28 mouse cellular contexts compared by ENCODE assay signal in the genomic region with DNA sequence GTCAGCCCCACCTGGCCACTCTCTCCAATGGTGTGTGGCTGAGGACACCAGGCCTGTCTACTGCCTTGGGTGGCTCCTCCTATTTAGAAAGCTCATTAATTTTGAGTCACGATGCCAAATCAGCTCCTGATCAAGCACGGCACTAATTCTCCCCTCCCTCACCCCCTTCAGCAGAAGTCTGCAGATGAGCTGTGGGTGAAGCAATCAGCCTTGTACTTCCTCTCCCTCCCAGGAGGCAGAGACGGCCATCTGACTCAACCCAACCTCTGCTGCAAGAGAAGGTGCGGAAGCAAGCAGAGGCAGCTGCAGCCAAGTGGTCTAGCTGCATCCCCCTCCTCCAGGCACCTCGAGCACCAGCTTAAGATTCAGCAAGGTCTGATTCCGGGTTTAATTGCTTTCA. TPM values are rescaled to one million over a fixed set of nuclear protein-coding genes. Genes with fewer than 3 reads are reported as not detected.
A peak's percentile ranks its signal among the peaks of the same experiment; 100 is the strongest.
DNase-seq lines count a peak whose midpoint lies in the region; ATAC-seq and TF ChIP-seq lines count a peak whose summit lies in the region.
"Had no signal": no experiment of that assay in that cellular context is flagged by ENCODE, and none has a peak within 500 bp of the region (broad histone marks: within the 10 kb centered on the region; RNA-seq: fewer than 3 reads in every experiment).

No protein-coding gene starts in this region.

- ATAC-seq in liver, postnatal 0 days = no peak
- ATAC-seq in liver, embryonic 11.5 days (replicated peaks; ENCODE audit: low FRiP score) = no peak
- ATAC-seq in midbrain, postnatal 0 days (ENCODE audit: low FRiP score) = no peak
- ATAC-seq: forebrain, embryonic 16.5 days; inflammation-experienced regulatory T-cells, adult 6 months had no signal

- no peaks in the 10 kb centered on the region for H3K4me1 ChIP-seq in liver, postnatal 0 days (ENCODE audit: insufficient read depth)
- 0 out of 2 replicates have a peak, but pooled peaks cover 3% of the 10 kb centered on the region for H3K4me1 ChIP-seq in liver, embryonic 11.5 days (replicated peaks; ENCODE audit: control insufficient read depth, insufficient read depth, low read length)
- H3K4me1 ChIP-seq in limb, embryonic 10.5 days = peaks cover 15% of the 10 kb centered on the region
- H3K4me1 ChIP-seq in midbrain, postnatal 0 days (ENCODE audit: insufficient read depth, low read length) = peaks cover under 1% of the 10 kb centered on the region; the same call in 1 of the 2 replicates
- H3K4me1 ChIP-seq: forebrain, embryonic 10.5 days had no signal

- H3K4me3 ChIP-seq in liver, postnatal 0 days (ENCODE audit: low read depth, low read length) = no peak overlapping the region
- H3K4me3 ChIP-seq in liver, embryonic 11.5 days (ENCODE audit: low read depth, low read length) = no peak overlapping the region
- no peak overlapping the region for H3K4me3 ChIP-seq in limb, embryonic 10.5 days
- H3K4me3 ChIP-seq in midbrain, postnatal 0 days (ENCODE audit: low read depth, low read length) = no peak overlapping the region
- H3K4me3 ChIP-seq: forebrain, embryonic 10.5 days; left cerebral cortex, adult 2 months; myocyte had no signal

- peak; percentile 29 for DNase-seq in liver, postnatal 0 days
- no peak for DNase-seq in liver, embryonic 11.5 days (ENCODE audit: low spot score)
- DNase-seq in MN1 (ENCODE audit: low spot score) = peak; percentile 49
- no peak for DNase-seq in limb, embryonic 10.5 days (ENCODE audit: low spot score)
- DNase-seq in midbrain, postnatal 0 days (ENCODE audit: low spot score) = peak; percentile 30
- DNase-seq in left cerebral cortex, adult 8-10 months (ENCODE audit: low spot score in 2 of 2) = no peak
- DNase-seq in frontal cortex, postnatal 14 days (ENCODE audit: low spot score in 2 of 2) = no peak
- DNase-seq in kidney, adult 18-20 months = no peak
- DNase-seq: adrenal gland, postnatal 10 days; B cell, adult 2 months; cerebellum, adult 9-10 months; gastrocnemius, postnatal 36 days; heart, postnatal 4 days; kidney, adult 2 months; left cerebral cortex, postnatal 4 days; lung, adult 18-20 months; lung, postnatal 14 days; right cerebral cortex, postnatal 14 days; thymus, adult 2 months had no signal

- 50% methylated on average over 6 of the region's 6 CpGs for WGBS in liver, postnatal 0 days (ENCODE audit: insufficient replicate concordance)
- 54% methylated on average over 6 of the region's 6 CpGs for WGBS in liver, embryonic 11.5 days
- 68% methylated on average over 6 of the region's 6 CpGs for WGBS in limb, embryonic 10.5 days
- WGBS in midbrain, postnatal 0 days = 63% methylated on average over 6 of the region's 6 CpGs

- TF ChIP-seq EP300 in liver, postnatal 0 days (IDR thresholded peaks at IDR 0.05; ENCODE audit: low read depth) = no peak

- H3K36me3 ChIP-seq in liver, postnatal 0 days (replicated peaks; ENCODE audit: insufficient read depth, low read length) = peaks cover 48% of the 10 kb centered on the region
- peaks cover 18% of the 10 kb centered on the region; the same call in 1 of the 2 replicates for H3K36me3 ChIP-seq in liver, embryonic 11.5 days (ENCODE audit: control insufficient read depth, insufficient read depth, low read length)
- H3K36me3 ChIP-seq in limb, embryonic 10.5 days = peaks cover 86% of the 10 kb centered on the region
- peaks cover 7% of the 10 kb centered on the region; the same call in 1 of the 2 replicates for H3K36me3 ChIP-seq in midbrain, postnatal 0 days (ENCODE audit: insufficient read depth, low read length)

- peak overlapping the region; percentile 10; the same call in 1 of the 2 replicates for H3K4me2 ChIP-seq in liver, postnatal 0 days (ENCODE audit: low read depth, low read length)
- H3K4me2 ChIP-seq in liver, embryonic 11.5 days = no peak overlapping the region
- no peak overlapping the region for H3K4me2 ChIP-seq in midbrain, postnatal 0 days (ENCODE audit: low read depth, low read length, poor library complexity, severe bottlenecking)

- no peak for TF ChIP-seq CTCF in liver, postnatal 0 days (IDR thresholded peaks at IDR 0.05; ENCODE audit: low read depth)
- no peak for TF ChIP-seq CTCF in midbrain, postnatal 0 days (IDR thresholded peaks at IDR 0.05)

- no peaks in the 10 kb centered on the region for H3K9me3 ChIP-seq in liver, postnatal 0 days (ENCODE audit: low read length)
- H3K9me3 ChIP-seq in liver, embryonic 11.5 days (ENCODE audit: control insufficient read depth, low read length) = no peaks in the 10 kb centered on the region
- H3K9me3 ChIP-seq in limb, embryonic 10.5 days (replicated peaks) = no peaks in the 10 kb centered on the region
- H3K9me3 ChIP-seq in midbrain, postnatal 0 days (ENCODE audit: low read length) = no peaks in the 10 kb centered on the region
- H3K9me3 ChIP-seq: forebrain, embryonic 10.5 days; G1E had no signal

- H3K27ac ChIP-seq in liver, postnatal 0 days (ENCODE audit: low read depth) = no peak overlapping the region
- no peak overlapping the region for H3K27ac ChIP-seq in liver, embryonic 11.5 days (ENCODE audit: low read depth, low read length)
- H3K27ac ChIP-seq in limb, embryonic 10.5 days = 0 out of 2 replicates have a peak overlapping the region, but pooled peaks have one; percentile 14
- H3K27ac ChIP-seq in midbrain, postnatal 0 days (ENCODE audit: low read depth, low read length) = no peak overlapping the region
- H3K27ac ChIP-seq: forebrain, embryonic 10.5 days; kidney, postnatal 0 days; left cerebral cortex, adult 2 months; stomach, postnatal 0 days had no signal

- no peak overlapping the region for H3K9ac ChIP-seq in liver, postnatal 0 days (replicated peaks)
- H3K9ac ChIP-seq in liver, embryonic 11.5 days (ENCODE audit: low read depth, low read length) = no peak overlapping the region
- no peak overlapping the region for H3K9ac ChIP-seq in midbrain, postnatal 0 days (replicated peaks; ENCODE audit: low read length, poor library complexity, severe bottlenecking)

- no peaks in the 10 kb centered on the region for H3K27me3 ChIP-seq in liver, postnatal 0 days (ENCODE audit: insufficient read depth, low read length)
- no peaks in the 10 kb centered on the region for H3K27me3 ChIP-seq in liver, embryonic 11.5 days (replicated peaks; ENCODE audit: control insufficient read depth, insufficient read depth, low read length)
- H3K27me3 ChIP-seq in limb, embryonic 10.5 days (ENCODE audit: low read depth, poor library complexity, severe bottlenecking) = no peaks in the 10 kb centered on the region
- no peaks in the 10 kb centered on the region for H3K27me3 ChIP-seq in midbrain, postnatal 0 days (ENCODE audit: insufficient read depth, low read length)
- H3K27me3 ChIP-seq: CH12.LX had no signal

RNA-seq across cellular contexts. Expression of gene Tti1, which starts 37.2 kb away (rescaled TPM):
- 4.7 and 5.4 TPM in 2 replicates for polyA plus RNA-seq in liver, postnatal 0 days (2015; fragmentation: Nextera tagmentation; extraction: Ambion mirVana)
- 30.2 and 34.3 TPM in 2 replicates for polyA plus RNA-seq in liver, embryonic 11.5 days (2014; fragmentation: Nextera tagmentation; extraction: Ambion mirVana)
- 34.3 and 41.2 TPM in 2 replicates for polyA plus RNA-seq in limb, embryonic 10.5 days (2016; fragmentation: Nextera tagmentation; extraction: Ambion mirVana)
- total RNA-seq in midbrain, postnatal 0 days (2014; rRNA removed) = 13.5 and 20.0 TPM in 2 replicates
- 9.2 and 11.0 TPM in 2 replicates for polyA plus RNA-seq in midbrain, postnatal 0 days (2015; fragmentation: Nextera tagmentation; extraction: Ambion mirVana)
- total RNA-seq in left cerebral cortex, adult 8-10 months (2022) = 10 to 100 TPM; 23.6 to 25.7 (median 24.7) TPM

RNA-seq across cellular contexts. Expression of gene Rprd1b, which starts 37.3 kb away (rescaled TPM):
- 15.6 and 17.4 TPM in 2 replicates for polyA plus RNA-seq in liver, postnatal 0 days (2015; fragmentation: Nextera tagmentation; extraction: Ambion mirVana)
- 48.2 and 52.5 TPM in 2 replicates for polyA plus RNA-seq in liver, embryonic 11.5 days (2014; fragmentation: Nextera tagmentation; extraction: Ambion mirVana)
- polyA plus RNA-seq in limb, embryonic 10.5 days (2016; fragmentation: Nextera tagmentation; extraction: Ambion mirVana) = 54.8 and 64.4 TPM in 2 replicates
- total RNA-seq in midbrain, postnatal 0 days (2014; rRNA removed) = 20.8 and 64.5 TPM in 2 replicates
- polyA plus RNA-seq in midbrain, postnatal 0 days (2015; fragmentation: Nextera tagmentation; extraction: Ambion mirVana) = 19.0 and 20.5 TPM in 2 replicates
- total RNA-seq in left cerebral cortex, adult 8-10 months (2022) = 10 to 100 TPM; 64.6 to 72.5 (median 68.2) TPM

Comparison
In these comparisons a context has a peak if more than half of its experiments do, and no peak if none do; other contexts are left out.
1. DNase-seq: peak in liver, postnatal 0 days (single experiment), MN1 (single experiment) and midbrain, postnatal 0 days (single experiment); none in liver, embryonic 11.5 days (single experiment), limb, embryonic 10.5 days (single experiment), left cerebral cortex, adult 8-10 months (0 of 2), frontal cortex, postnatal 14 days (0 of 2) and kidney, adult 18-20 months (single experiment).